Mouse (Mus musculus) liver, embryonic 14.5 days (tissue): ENCODE measurements around the gene Gm29609.

Experiments used
- CTCF ChIP-seq: IDR thresholded peaks from 2 replicates; pipeline ENCODE4 v1.5.1; 2016; ENCODE audit warnings: antibody characterized with exemption, low read depth, control low read depth
- EP300 ChIP-seq: IDR thresholded peaks from 2 replicates; pipeline ENCODE4 v1.6.1; 2016; ENCODE audit warnings: antibody characterized with exemption, low read depth

DNA sequence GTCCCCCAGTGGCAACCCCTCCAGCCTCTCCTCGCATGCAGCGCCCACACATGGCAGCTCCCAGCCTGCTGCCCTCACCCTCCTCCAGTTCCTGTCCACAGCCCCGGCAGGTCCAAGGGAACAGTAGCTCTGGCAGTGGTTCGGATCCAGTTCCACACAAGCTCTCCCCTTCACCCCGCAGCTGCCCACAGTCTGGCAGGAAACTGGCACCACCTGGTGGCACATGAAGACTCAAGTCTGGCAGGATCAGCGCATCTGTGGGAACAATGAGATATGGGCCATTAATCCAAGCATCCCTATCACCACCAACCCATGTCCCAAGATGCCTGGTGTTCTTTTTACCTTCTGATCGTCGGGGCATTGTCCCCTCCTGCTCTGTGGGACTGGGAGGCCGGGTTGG is 20.2 kb upstream of the Gm29609 start:
- TF ChIP-seq CTCF (peak; percentile 53), EP300 (no peak)
